Mouse (Mus musculus): Measurements from ENCODE around the gene Trak2.

GRCm38 (mm10) chr1:58961152-58961893, 11.9 kb downstream of the Trak2 start:
- TF ChIP-seq CTCF (IDR thresholded peaks at IDR 0.05; ENCODE audit: control insufficient read depth, insufficient read depth, low read length) = no peak
- TF ChIP-seq POLR2A (IDR thresholded peaks at IDR 0.05; ENCODE audit: borderline replicate concordance, control insufficient read depth, low read depth, low read length) = no peak

Data from bone marrow, adult 2 months (tissue).